Mouse (Mus musculus): Measurements from ENCODE around the gene Gsn.

- TF ChIP-seq POLR2A (IDR thresholded peaks at IDR 0.05; ENCODE audit: extremely low read depth, insufficient read depth, low read length) (no peak), CTCF (IDR thresholded peaks at IDR 0.05; ENCODE audit: extremely low read depth, insufficient read depth, low read length) (no peak)
These were observed 79.4 kb downstream of the Gsn start for GRCm38 (mm10) chr2:35335620-35336019.

Data from cortical plate, adult 2 months (tissue).